Mouse (Mus musculus) Patski (cell line): ENCODE measurements around the gene Olfr463. TPM values are rescaled to one million over a fixed set of nuclear protein-coding genes. Genes with fewer than 3 reads are reported as not detected.

Experiments used
- ATAC-seq: fragments of 100-300 bp; one replicate; pipeline ENCODE4 v1.8.0; 2021
- CTCF ChIA-PET: fragments of 350-600 bp; sonication (Branson Sonifier 250); formaldehyde crosslinking; loops from one replicate; lab custom pipeline; 2022; ENCODE audit warnings: inconsistent platforms; lab: Charles Lee
- POLR2A ChIA-PET: fragments of 350-600 bp; sonication (Branson Sonifier 250); formaldehyde crosslinking; loops from one replicate; lab custom pipeline; 2022; ENCODE audit warnings: antibody characterized with exemption, inconsistent platforms; lab: Charles Lee
- DNase-seq: peaks from one replicate; pipeline ENCODE4 v3.0.0-alpha.2; 2011; ENCODE audit warnings: low read depth, low spot score
- H3K27me3 ChIP-seq: fragments of 371-371 bp; one replicate; pipeline ENCODE4 v1.5.1; 2021
- CTCF ChIP-seq: fragments of 100-300 bp; IDR thresholded peaks from one replicate; pipeline ENCODE4 v1.5.1; 2021
- in situ Hi-C: fragments of 300-500 bp; cut with MboI; formaldehyde crosslinking; loops from 3 replicates; pipeline ENCODE4 v1.11.1; 2018; ENCODE audit warnings: low pct_unique_long_range_greater_than_20kb, mixed read lengths
- polyA plus RNA-seq: library from polyadenylated mRNA; unstranded; gene quantifications from one replicate; pipeline ENCODE4 v1.2.3, GENCODE M21; 2021

Olfr463 gene
- polyA plus RNA-seq, result not detected

- DNase-seq (no peak), ATAC-seq (no peak)
- in situ Hi-C loops, result no loop called here
- POLR2A ChIA-PET, result no interaction called here
- CTCF ChIA-PET, result no interaction called here
- no peak for TF ChIP-seq CTCF
- H3K27me3 ChIP-seq, result peaks cover 6% of the 10 kb centered on the region
These were observed at the start of gene Olfr463 for GRCm38 (mm10) chr11:87897287-87897686. TSS of gene Olfr463 (minus strand) at chr11:87897387.

GRCm38 (mm10) chr11:87935467-87935866, 38.3 kb upstream of the Olfr463 start:
- peaks cover 9% of the 10 kb centered on the region for H3K27me3 ChIP-seq
- CTCF ChIA-PET, result no interaction called here
- no peak for TF ChIP-seq CTCF
- POLR2A ChIA-PET, result no interaction called here
- DNase-seq (no peak), ATAC-seq (no peak)
- in situ Hi-C loops, result no loop called here

- in situ Hi-C loops, result no loop called here
- H3K27me3 ChIP-seq, result peaks cover 9% of the 10 kb centered on the region
- ATAC-seq (no peak), DNase-seq (no peak)
- ChIA-PET POLR2A (interaction anchor here (0.6 kb wide), 1 partner anchor 139 kb away, joined by 3 read pairs; no protein-coding TSS in a partner anchor), CTCF (no interaction called here)
- no peak for TF ChIP-seq CTCF
These were observed 36.5 kb upstream of the Olfr463 start for GRCm38 (mm10) chr11:87933731-87934130.

DNA sequence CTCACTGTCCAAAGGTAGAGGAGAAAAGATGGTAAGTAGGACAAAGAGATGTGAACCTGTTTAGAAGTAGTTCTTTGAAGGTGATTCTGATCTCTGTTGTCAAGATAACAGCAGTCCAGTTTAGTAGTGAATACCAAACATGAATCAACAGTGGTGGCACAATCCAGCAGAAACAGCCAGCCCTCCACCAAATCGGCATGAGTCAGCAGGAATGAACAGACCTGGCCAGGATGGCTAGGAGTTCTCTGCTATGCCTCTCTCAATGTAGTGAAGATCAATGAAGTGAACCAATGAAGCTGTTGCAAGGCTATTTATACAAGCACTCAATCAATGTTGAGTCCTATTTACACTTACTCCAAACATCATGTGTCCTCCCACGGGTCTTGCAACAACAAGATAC, 33.2 kb upstream of the Olfr463 start:
- H3K27me3 ChIP-seq, result peaks cover 14% of the 10 kb centered on the region
- in situ Hi-C loops, result no loop called here
- ChIA-PET CTCF (no interaction called here), POLR2A (no interaction called here)
- DNase-seq, result no peak
- TF ChIP-seq CTCF, result no peak
- ATAC-seq, result no peak

GRCm38 (mm10) chr11:87920966-87921365, 23.8 kb upstream of the Olfr463 start, which contains the start of gene Olfr464:
TSS of gene Olfr464 (minus strand) at chr11:87920967.
- DNase-seq (no peak), ATAC-seq (no peak)
- in situ Hi-C loops, result no loop called here
- CTCF ChIA-PET, result no interaction called here
- no peak for TF ChIP-seq CTCF
- H3K27me3 ChIP-seq, result peaks cover 22% of the 10 kb centered on the region
- POLR2A ChIA-PET, result no interaction called here

DNA sequence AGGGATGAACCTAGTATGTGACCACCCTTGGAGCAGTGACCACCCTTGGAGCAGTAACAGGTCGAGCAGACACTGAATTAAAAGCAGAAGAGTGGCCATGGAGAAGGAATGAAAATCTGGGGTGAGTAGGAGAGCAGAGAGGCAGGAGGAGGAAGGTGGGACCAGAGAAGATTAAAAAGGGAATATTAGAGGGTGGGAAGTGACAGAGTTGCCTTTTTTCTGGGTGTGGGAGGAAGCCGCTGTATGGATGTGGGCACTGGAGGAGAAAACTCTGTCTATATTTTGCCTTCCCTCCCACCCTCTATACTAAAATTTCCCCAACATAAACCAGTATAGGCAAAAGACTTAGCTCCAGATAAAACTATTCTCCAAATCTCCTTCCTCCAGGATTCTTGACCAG, 23.1 kb upstream of the Olfr463 start:
- DNase-seq (no peak), ATAC-seq (no peak)
- peaks cover 21% of the 10 kb centered on the region for H3K27me3 ChIP-seq
- TF ChIP-seq CTCF, result no peak
- CTCF ChIA-PET, result no interaction called here
- in situ Hi-C loops, result no loop called here
- POLR2A ChIA-PET, result no interaction called here

GRCm38 (mm10) chr11:87916005-87916404, 18.8 kb upstream of the Olfr463 start:
- no peak for TF ChIP-seq CTCF
- peaks cover 25% of the 10 kb centered on the region for H3K27me3 ChIP-seq
- CTCF ChIA-PET, result no interaction called here
- DNase-seq (no peak), ATAC-seq (no peak)
- POLR2A ChIA-PET, result no interaction called here
- in situ Hi-C loops, result no loop called here

DNA sequence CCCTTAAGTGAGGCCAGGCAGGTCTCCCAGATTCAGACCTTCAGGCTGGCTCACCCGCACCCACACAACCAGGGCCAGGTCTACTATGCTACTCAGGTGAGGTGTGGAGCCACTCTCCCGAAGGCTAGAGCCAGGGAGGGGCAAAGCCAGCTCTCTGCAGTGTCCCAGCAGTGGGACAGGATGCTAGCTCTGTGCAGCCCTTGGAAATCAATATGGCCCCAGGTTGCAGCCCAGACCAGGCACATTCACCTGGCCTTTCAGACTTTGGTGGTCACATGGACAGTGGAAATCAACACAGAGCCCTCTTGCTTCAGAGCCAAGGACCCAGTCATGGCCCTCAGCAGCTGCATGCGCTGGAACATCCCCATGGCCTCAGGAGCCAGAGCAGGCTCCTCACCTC, 7.1 kb upstream of the Olfr463 start:
- TF ChIP-seq CTCF, result no peak
- CTCF ChIA-PET, result no interaction called here
- POLR2A ChIA-PET, result no interaction called here
- ATAC-seq (no peak), DNase-seq (no peak)
- peaks cover 13% of the 10 kb centered on the region for H3K27me3 ChIP-seq
- in situ Hi-C loops, result no loop called here

- in situ Hi-C loops, result no loop called here
- no peak for DNase-seq
- no peak for ATAC-seq
- ChIA-PET CTCF (no interaction called here), POLR2A (no interaction called here)
- no peak for TF ChIP-seq CTCF
- H3K27me3 ChIP-seq, result peaks cover 8% of the 10 kb centered on the region
These were observed 5.0 kb downstream of the Olfr463 start, which contains the start of gene Olfr462 for GRCm38 (mm10) chr11:87892168-87892567. TSS of gene Olfr462 (minus strand) at chr11:87892268.

- no peak for ATAC-seq
- DNase-seq, result no peak
- in situ Hi-C loops, result no loop called here
- CTCF ChIA-PET, result no interaction called here
- POLR2A ChIA-PET, result no interaction called here
- TF ChIP-seq CTCF, result no peak
- H3K27me3 ChIP-seq, result peaks cover 20% of the 10 kb centered on the region
These were observed 12.3 kb downstream of the Olfr463 start for GRCm38 (mm10) chr11:87884856-87885255.

GRCm38 (mm10) chr11:87883493-87883892, 13.7 kb downstream of the Olfr463 start:
- CTCF ChIA-PET, result no interaction called here

DNA sequence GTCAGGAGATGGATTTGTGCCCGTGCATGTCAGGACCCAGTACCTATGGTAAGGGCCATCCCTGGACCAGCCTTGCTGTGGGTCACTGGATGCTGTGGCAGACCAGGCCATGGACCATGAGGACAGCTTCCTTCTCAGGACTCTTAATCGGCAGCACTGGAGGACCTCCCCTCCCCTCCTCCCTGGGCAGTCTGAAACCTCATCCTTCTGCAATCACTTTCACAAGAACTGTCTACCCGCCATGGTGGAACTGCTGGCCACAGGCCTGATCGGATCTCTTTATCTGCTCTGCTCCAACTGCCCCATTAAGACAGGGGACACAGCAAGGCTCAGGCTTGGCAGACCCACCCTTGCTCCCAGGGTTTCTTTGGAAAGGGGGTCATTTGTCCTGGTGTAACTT, 15.5 kb downstream of the Olfr463 start:
- CTCF ChIA-PET, result no interaction called here
- POLR2A ChIA-PET, result no interaction called here
- no peak for DNase-seq
- peaks cover 15% of the 10 kb centered on the region for H3K27me3 ChIP-seq
- in situ Hi-C loops, result no loop called here
- no peak for TF ChIP-seq CTCF
- no peak for ATAC-seq

More at GRCm38 (mm10) chr11:87883493-87883892, 13.7 kb downstream of the Olfr463 start:
- DNase-seq (no peak), ATAC-seq (no peak)
- no peak for TF ChIP-seq CTCF
- in situ Hi-C loops, result no loop called here
- POLR2A ChIA-PET, result no interaction called here
- H3K27me3 ChIP-seq, result peaks cover 20% of the 10 kb centered on the region
